15 mouse cellular contexts compared by ENCODE assay signal in the genomic region with DNA sequence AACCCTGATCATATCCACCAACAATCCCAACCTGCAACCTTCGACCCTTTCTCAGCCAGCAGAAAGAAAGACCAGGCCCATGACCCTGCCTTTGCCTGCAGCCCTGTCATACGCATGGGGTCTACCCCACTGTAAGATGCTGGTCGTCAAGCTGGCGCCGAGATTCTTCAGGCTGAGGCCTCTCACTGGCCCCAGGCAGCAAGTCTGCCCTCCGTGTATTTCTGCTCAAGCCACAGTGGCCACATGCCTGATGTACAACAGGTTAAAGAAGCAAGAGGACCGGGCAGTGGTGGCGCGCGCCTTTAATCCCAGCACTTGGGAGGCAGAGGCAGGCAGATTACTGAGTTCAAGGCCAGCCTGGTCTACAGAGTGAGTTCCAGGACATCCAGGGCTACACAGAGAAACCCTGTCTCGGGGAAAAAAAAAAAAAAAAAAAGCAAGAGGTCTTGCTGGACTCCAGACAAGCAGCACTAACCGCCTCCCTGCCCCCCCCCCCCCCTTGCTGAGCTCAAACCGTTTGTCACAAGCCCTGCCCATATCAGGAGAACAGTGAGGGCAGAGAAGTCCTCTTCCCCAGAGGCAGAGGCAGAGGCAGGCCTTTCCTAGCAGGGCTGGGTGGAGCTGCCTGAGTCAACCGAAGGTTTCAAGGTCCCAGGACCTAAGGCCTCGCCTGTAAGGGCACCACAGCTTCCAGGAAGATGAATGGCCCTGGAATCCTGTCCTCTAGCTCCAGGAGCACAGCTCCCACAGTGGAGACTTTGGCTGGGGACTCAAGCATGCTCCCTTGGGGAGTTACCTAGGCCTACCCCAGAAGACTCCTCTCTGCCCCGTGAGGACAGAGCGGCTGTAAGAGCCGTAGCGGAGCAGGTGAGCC. TPM values are rescaled to one million over a fixed set of nuclear protein-coding genes. Genes with fewer than 3 reads are reported as not detected.
A peak's percentile ranks its signal among the peaks of the same experiment; 100 is the strongest.
DNase-seq lines count a peak whose midpoint lies in the region; ATAC-seq and TF ChIP-seq lines count a peak whose summit lies in the region.
"Had no signal": no experiment of that assay in that cellular context is flagged by ENCODE, and none has a peak within 500 bp of the region (broad histone marks: within the 10 kb centered on the region; RNA-seq: fewer than 3 reads in every experiment).

No protein-coding gene starts in this region.

- TF ChIP-seq EP300 in MEL (IDR thresholded peaks at IDR 0.05; ENCODE audit: low read depth in 1 of 2, low read length in 2 of 2) = no peak

- WGBS in midbrain, embryonic 11.5 days = 80% methylated on average over 19 of the region's 19 CpGs
- WGBS in midbrain, embryonic 10.5 days = 76% methylated on average over 19 of the region's 19 CpGs
- WGBS in intestine, embryonic 14.5 days = 67% methylated on average over 19 of the region's 19 CpGs
- 70% methylated on average over 19 of the region's 19 CpGs for WGBS in small intestine, adult 2 months
- 72% methylated on average over 19 of the region's 19 CpGs for WGBS in lung, adult 2 months

- H3K27ac ChIP-seq in midbrain, embryonic 11.5 days (ENCODE audit: low read depth, low read length) = no peak overlapping the region
- H3K27ac ChIP-seq in midbrain, embryonic 10.5 days (replicated peaks) = no peak overlapping the region
- H3K27ac ChIP-seq in MEL (ENCODE audit: control insufficient read depth, low read depth, low read length) = no peak overlapping the region
- H3K27ac ChIP-seq in intestine, embryonic 14.5 days (ENCODE audit: low read depth) = no peak overlapping the region
- peak overlapping the region; percentile 41 for H3K27ac ChIP-seq in small intestine, adult 2 months (ENCODE audit: insufficient read depth, low read depth, low read length)
- H3K27ac ChIP-seq: embryonic facial prominence, embryonic 13.5 days; hindbrain, embryonic 13.5 days; kidney, postnatal 0 days; midbrain, embryonic 12.5 days had no signal

- TF ChIP-seq CTCF in MEL (IDR thresholded peaks at IDR 0.05 in 2 of 3, conservative IDR thresholded peaks at IDR 0.05 in 1 of 3; ENCODE audit: control insufficient read depth in 1 of 3, insufficient read depth in 1 of 3, low read depth in 2 of 3, low read length in 3 of 3, poor library complexity in 1 of 3, severe bottlenecking in 1 of 3) = no peak
- TF ChIP-seq CTCF in small intestine, adult 2 months (IDR thresholded peaks at IDR 0.05; ENCODE audit: extremely low read depth, insufficient read length, insufficient replicate concordance, low read depth, low read length) = no peak
- no peak for TF ChIP-seq CTCF in lung, adult 2 months (IDR thresholded peaks at IDR 0.05; ENCODE audit: insufficient read depth, low read length)

- 0 out of 4 replicates have a peak, but pooled peaks of 1 of the 2 experiments have one; percentile 15 for TF ChIP-seq POLR2A in MEL (IDR thresholded peaks at IDR 0.05; ENCODE audit: control insufficient read depth in 1 of 2, insufficient read depth in 1 of 2, low read depth in 1 of 2, low read length in 2 of 2, poor library complexity in 1 of 2)
- TF ChIP-seq POLR2A in small intestine, adult 2 months (IDR thresholded peaks at IDR 0.05; ENCODE audit: low read depth, low read length) = no peak
- no peak for TF ChIP-seq POLR2A in lung, adult 2 months (IDR thresholded peaks at IDR 0.05; ENCODE audit: borderline replicate concordance, extremely low read depth, low read depth, low read length)

- H3K79me2 ChIP-seq in MEL (ENCODE audit: control insufficient read depth, insufficient read depth, low read length, poor library complexity) = no peaks in the 10 kb centered on the region; the same call in 1 of the 2 replicates

- ATAC-seq in midbrain, embryonic 11.5 days (ENCODE audit: low FRiP score) = no peak
- ATAC-seq in intestine, embryonic 14.5 days (replicated peaks; ENCODE audit: low FRiP score, low TSS enrichment, low read depth) = no peak

- H3K4me1 ChIP-seq in midbrain, embryonic 11.5 days (ENCODE audit: control insufficient read depth, insufficient read depth, low read length) = peaks cover 23% of the 10 kb centered on the region
- H3K4me1 ChIP-seq in midbrain, embryonic 10.5 days = peaks cover 59% of the 10 kb centered on the region
- peaks cover 0 to 4% of the 10 kb centered on the region in 2 experiments; a peak in 1 of 4 replicates for H3K4me1 ChIP-seq in MEL (ENCODE audit: control insufficient read depth in 1 of 2, insufficient read depth in 2 of 2, low read length in 2 of 2)
- H3K4me1 ChIP-seq in intestine, embryonic 14.5 days (replicated peaks; ENCODE audit: control insufficient read depth, insufficient read depth, low read length) = peaks cover 7% of the 10 kb centered on the region; the same call in 1 of the 2 replicates
- peaks cover 3% of the 10 kb centered on the region for H3K4me1 ChIP-seq in small intestine, adult 2 months (ENCODE audit: control insufficient read depth, insufficient read depth, insufficient read length, low read length)
- peaks cover 3% of the 10 kb centered on the region; the same call in 1 of the 2 replicates for H3K4me1 ChIP-seq in lung, adult 2 months (ENCODE audit: control insufficient read depth, insufficient read depth, low read length)

- no peak overlapping the region for H3K4me3 ChIP-seq in midbrain, embryonic 11.5 days (ENCODE audit: low read depth, low read length)
- H3K4me3 ChIP-seq in midbrain, embryonic 10.5 days = no peak overlapping the region
- no peak overlapping the region for H3K4me3 ChIP-seq in MEL (ENCODE audit: control insufficient read depth in 1 of 2, insufficient read depth in 1 of 2, low read depth in 2 of 2, low read length in 2 of 2)
- H3K4me3 ChIP-seq in intestine, embryonic 14.5 days (ENCODE audit: low read depth, low read length) = no peak overlapping the region
- no peak overlapping the region for H3K4me3 ChIP-seq in small intestine, adult 2 months (ENCODE audit: low read depth, low read length)
- no peak overlapping the region for H3K4me3 ChIP-seq in lung, adult 2 months (replicated peaks; ENCODE audit: extremely low read depth, low read depth, low read length)
- H3K4me3 ChIP-seq: embryonic facial prominence, embryonic 13.5 days; heart, embryonic 13.5 days; hindbrain, embryonic 13.5 days; midbrain, embryonic 12.5 days had no signal

- peak; percentile 73 for DNase-seq in midbrain, embryonic 11.5 days (ENCODE audit: low spot score, missing footprints)
- DNase-seq in midbrain, embryonic 10.5 days (ENCODE audit: low spot score) = no peak
- peak; percentile 46 for DNase-seq in MEL (ENCODE audit: low read depth, low spot score)
- DNase-seq in intestine, embryonic 14.5 days (ENCODE audit: low spot score) = peak; percentile 55
- DNase-seq in kidney, adult 9 months = no peak
- no peak for DNase-seq in lung, adult 2 months
- DNase-seq in urinary bladder, postnatal 36 days (ENCODE audit: low spot score in 2 of 2) = no peak

- no peaks in the 10 kb centered on the region for H3K27me3 ChIP-seq in midbrain, embryonic 11.5 days (ENCODE audit: control insufficient read depth, insufficient read depth, low read length)
- peaks cover 37% of the 10 kb centered on the region for H3K27me3 ChIP-seq in midbrain, embryonic 10.5 days (ENCODE audit: low read depth, poor library complexity, severe bottlenecking)
- H3K27me3 ChIP-seq in MEL (ENCODE audit: control insufficient read depth in 1 of 2, insufficient read depth in 2 of 2, low read length in 2 of 2) = no peaks in the 10 kb centered on the region
- no peaks in the 10 kb centered on the region for H3K27me3 ChIP-seq in intestine, embryonic 14.5 days (replicated peaks; ENCODE audit: control insufficient read depth, insufficient read depth, low read length)
- no peaks in the 10 kb centered on the region for H3K27me3 ChIP-seq in small intestine, adult 2 months (ENCODE audit: control insufficient read depth, insufficient read depth, low read length)

- peaks cover 20% of the 10 kb centered on the region for H3K36me3 ChIP-seq in midbrain, embryonic 11.5 days (ENCODE audit: control insufficient read depth, insufficient read depth, low read length)
- H3K36me3 ChIP-seq in midbrain, embryonic 10.5 days = peaks cover 48% of the 10 kb centered on the region
- H3K36me3 ChIP-seq in MEL (ENCODE audit: control insufficient read depth in 1 of 2, insufficient read depth in 2 of 2, low read length in 2 of 2) = no peaks in the 10 kb centered on the region; a peak in 2 of 4 replicates
- peaks cover 46% of the 10 kb centered on the region for H3K36me3 ChIP-seq in intestine, embryonic 14.5 days (ENCODE audit: control insufficient read depth, insufficient read depth, low read length)
- H3K36me3 ChIP-seq in small intestine, adult 2 months (ENCODE audit: control insufficient read depth, insufficient read depth, low read length) = peaks cover 38% of the 10 kb centered on the region

- H3K9ac ChIP-seq in midbrain, embryonic 11.5 days (ENCODE audit: low read length) = no peak overlapping the region
- H3K9ac ChIP-seq in MEL (ENCODE audit: control insufficient read depth, low read depth, low read length, poor library complexity, severe bottlenecking) = no peak overlapping the region
- no peak overlapping the region for H3K9ac ChIP-seq in intestine, embryonic 14.5 days (ENCODE audit: low read length)
- H3K9ac ChIP-seq: embryonic facial prominence, embryonic 13.5 days; heart, embryonic 13.5 days; lung, embryonic 14.5 days; midbrain, embryonic 12.5 days had no signal

- no peak for TF ChIP-seq RAD21 in MEL (IDR thresholded peaks at IDR 0.05; ENCODE audit: low read depth, low read length)

- no peak overlapping the region for H3K4me2 ChIP-seq in midbrain, embryonic 11.5 days
- no peak overlapping the region for H3K4me2 ChIP-seq in intestine, embryonic 14.5 days (ENCODE audit: low read length)
- H3K4me2 ChIP-seq: embryonic facial prominence, embryonic 13.5 days; heart, embryonic 13.5 days; hindbrain, embryonic 13.5 days; lung, embryonic 14.5 days; midbrain, embryonic 12.5 days had no signal

- H3K9me3 ChIP-seq in midbrain, embryonic 11.5 days (ENCODE audit: control insufficient read depth, low read length) = no peaks in the 10 kb centered on the region
- H3K9me3 ChIP-seq in midbrain, embryonic 10.5 days (replicated peaks) = no peaks in the 10 kb centered on the region
- H3K9me3 ChIP-seq in MEL (replicated peaks; ENCODE audit: insufficient read depth, low read length) = no peaks in the 10 kb centered on the region
- no peaks in the 10 kb centered on the region for H3K9me3 ChIP-seq in intestine, embryonic 14.5 days (ENCODE audit: control insufficient read depth, low read length)
- H3K9me3 ChIP-seq: embryonic facial prominence, embryonic 13.5 days; heart, embryonic 13.5 days; hindbrain, embryonic 13.5 days; midbrain, embryonic 12.5 days had no signal

RNA-seq across cellular contexts. Expression of gene Pank4, which starts 18.6 kb away (rescaled TPM):
- polyA plus RNA-seq in midbrain, embryonic 11.5 days (2014; fragmentation: Nextera tagmentation; extraction: Ambion mirVana) = 37.0 and 40.4 TPM in 2 replicates
- 47.6 and 48.6 TPM in 2 replicates for polyA plus RNA-seq in midbrain, embryonic 10.5 days (2016; fragmentation: Nextera tagmentation; extraction: Ambion mirVana)
- 31.2 and 38.4 TPM in 2 replicates for total RNA-seq in MEL (2012; rRNA removed)
- 10 to 100 TPM in 1 of 2 experiments, not detected in 1; 55.5 TPM for polyA plus RNA-seq in MEL (2012; ENCODE audit: insufficient read depth in 1 of 2, insufficient read length in 2 of 2, low read depth in 1 of 2, low replicate concordance in 2 of 2, missing spikeins in 1 of 2)
- 45.4 and 46.7 TPM in 2 replicates for polyA plus RNA-seq in intestine, embryonic 14.5 days (2014; fragmentation: Nextera tagmentation; extraction: Ambion mirVana)
- polyA plus RNA-seq in small intestine, adult 2 months (2012; rRNA removed) = 28.1 and 36.1 TPM in 2 replicates
- 35.0 and 49.1 TPM in 2 replicates for polyA plus RNA-seq in lung, adult 2 months (2012; rRNA removed)

RNA-seq across cellular contexts. Expression of gene Hes5, which starts 21.8 kb away (rescaled TPM):
- 456 and 535 TPM in 2 replicates for polyA plus RNA-seq in midbrain, embryonic 11.5 days (2014; fragmentation: Nextera tagmentation; extraction: Ambion mirVana)
- 690 and 827 TPM in 2 replicates for polyA plus RNA-seq in midbrain, embryonic 10.5 days (2016; fragmentation: Nextera tagmentation; extraction: Ambion mirVana)
- not detected in 2 replicates for total RNA-seq in MEL (2012; rRNA removed)
- polyA plus RNA-seq in MEL (2012; ENCODE audit: insufficient read depth in 1 of 2, insufficient read length in 2 of 2, low read depth in 1 of 2, low replicate concordance in 2 of 2, missing spikeins in 1 of 2) = not detected
- polyA plus RNA-seq in intestine, embryonic 14.5 days (2014; fragmentation: Nextera tagmentation; extraction: Ambion mirVana) = 1.8 and 2.3 TPM in 2 replicates
- 0.17 and 0.47 TPM in 2 replicates for polyA plus RNA-seq in small intestine, adult 2 months (2012; rRNA removed)
- polyA plus RNA-seq in lung, adult 2 months (2012; rRNA removed) = 0.09 TPM in 1 of 2 replicates, not detected in the other
- total RNA-seq: gastrocnemius, adult 8-10 months had no signal

RNA-seq across cellular contexts. Expression of gene Tnfrsf14, which starts 54.1 kb away (rescaled TPM):
- 0.93 and 1.2 TPM in 2 replicates for polyA plus RNA-seq in midbrain, embryonic 11.5 days (2014; fragmentation: Nextera tagmentation; extraction: Ambion mirVana)
- 0.67 and 0.99 TPM in 2 replicates for polyA plus RNA-seq in midbrain, embryonic 10.5 days (2016; fragmentation: Nextera tagmentation; extraction: Ambion mirVana)
- 8.6 and 13.4 TPM in 2 replicates for total RNA-seq in MEL (2012; rRNA removed)
- polyA plus RNA-seq in MEL (2012; ENCODE audit: insufficient read depth in 1 of 2, insufficient read length in 2 of 2, low read depth in 1 of 2, low replicate concordance in 2 of 2, missing spikeins in 1 of 2) = 1 to 10 TPM in 1 of 2 experiments, not detected in 1; 8.2 TPM
- 1.5 and 1.6 TPM in 2 replicates for polyA plus RNA-seq in intestine, embryonic 14.5 days (2014; fragmentation: Nextera tagmentation; extraction: Ambion mirVana)
- 66.3 and 177 TPM in 2 replicates for polyA plus RNA-seq in small intestine, adult 2 months (2012; rRNA removed)
- polyA plus RNA-seq in lung, adult 2 months (2012; rRNA removed) = 51.1 and 56.8 TPM in 2 replicates

Comparison
In these comparisons a context has a peak if more than half of its experiments do, and no peak if none do; other contexts are left out.
1. DNase-seq: peak in midbrain, embryonic 11.5 days (single experiment), MEL (single experiment) and intestine, embryonic 14.5 days (single experiment); none in midbrain, embryonic 10.5 days (single experiment), kidney, adult 9 months (single experiment), lung, adult 2 months (single experiment) and urinary bladder, postnatal 36 days (0 of 2).
2. RNA of gene Hes5, which starts 21.8 kb away (polyA plus RNA-seq): 690 to 827 TPM in midbrain, embryonic 10.5 days and 456 to 535 TPM in midbrain, embryonic 11.5 days; 1.8 to 2.3 TPM in intestine, embryonic 14.5 days, 0.17 to 0.47 TPM in small intestine, adult 2 months, 0.09 TPM in lung, adult 2 months and not detected in MEL; every median in the first group is over 100 times any median in the second.